Mouse (Mus musculus): ENCODE data around the gene Zcchc2. TPM values are rescaled to one million over a fixed set of nuclear protein-coding genes. Genes with fewer than 3 reads are reported as not detected.

Zcchc2 gene
- polyA plus RNA-seq, 1 experiment from 2014 or later: 3.5 TPM

DNA sequence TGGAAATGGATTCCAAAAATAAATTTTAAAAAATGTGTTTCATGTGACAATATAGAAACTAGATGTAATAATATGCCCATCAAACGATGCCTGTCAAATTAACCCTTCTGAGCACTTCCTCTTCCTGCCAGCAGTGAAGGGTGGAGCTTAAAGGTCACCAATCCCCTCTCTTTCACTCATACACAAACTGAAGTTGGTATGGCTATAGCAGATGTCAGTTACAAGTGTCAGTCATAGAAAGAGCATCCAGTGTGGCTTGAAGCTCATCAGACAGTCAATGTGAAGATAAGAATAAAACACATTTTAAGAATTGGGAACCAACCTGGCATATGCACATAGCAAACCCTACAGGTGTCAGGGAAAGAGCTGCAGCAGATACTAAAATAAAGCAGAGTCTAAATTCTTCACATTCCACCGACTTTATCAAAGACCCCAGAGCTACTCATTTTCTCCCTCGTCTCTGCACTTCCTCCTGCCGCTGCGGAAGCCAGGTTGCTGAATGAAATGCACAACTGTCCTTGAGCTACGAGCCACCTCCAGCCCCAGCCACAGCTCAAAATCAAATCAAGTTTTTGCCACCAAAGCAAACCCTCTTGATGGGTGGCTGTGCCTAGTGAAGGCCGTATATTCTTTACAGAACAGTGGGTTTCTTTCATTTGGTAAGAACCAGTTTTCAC is 79.8 kb downstream of the Zcchc2 start:
- Histone ChIP-seq H3K27me3 (replicated peaks; ENCODE audit: control insufficient read depth, insufficient read depth, low read length) (0 out of 2 replicates have a peak, but pooled peaks cover 6% of the 10 kb centered on the region), H3K4me1 (replicated peaks; ENCODE audit: control insufficient read depth, insufficient read depth, low read length) (peaks cover 8% of the 10 kb centered on the region), H3K27ac (ENCODE audit: low read depth) (no peak overlapping the region), H3K9ac (ENCODE audit: low read length) (no peak overlapping the region), H3K4me2 (ENCODE audit: low read length) (no peak overlapping the region), H3K36me3 (ENCODE audit: control insufficient read depth, insufficient read depth, low read length) (no peaks in the 10 kb centered on the region), H3K9me3 (ENCODE audit: control insufficient read depth, low read length) (no peaks in the 10 kb centered on the region), H3K4me3 (ENCODE audit: low read depth, low read length) (no peak overlapping the region)
- WGBS: 42% methylated on average over 7 of the region's 7 CpGs
- ATAC-seq (replicated peaks; ENCODE audit: low FRiP score, low TSS enrichment, low read depth) (no peak), DNase-seq (ENCODE audit: low spot score) (peak; percentile 27)

DNA sequence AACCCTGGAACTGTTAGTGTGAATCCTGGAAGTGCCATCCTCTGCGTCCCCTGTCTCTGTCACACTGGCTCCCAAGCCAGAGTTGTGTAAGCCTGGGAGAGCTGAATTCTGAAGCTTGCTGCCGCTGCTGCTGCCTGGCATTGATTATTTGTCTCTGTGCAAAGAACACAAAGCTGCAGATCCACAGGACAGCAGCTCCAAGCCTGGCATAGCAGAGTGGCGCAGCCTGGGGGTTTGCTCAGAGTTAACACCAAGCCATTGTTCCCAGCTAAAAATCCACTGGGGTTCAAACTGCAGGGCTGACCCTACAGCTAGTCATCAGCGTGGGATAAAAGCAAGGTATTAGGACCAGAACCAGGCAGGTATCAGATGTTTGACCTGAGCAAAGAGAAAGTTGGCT is 80.6 kb downstream of the Zcchc2 start:
- WGBS: 66% methylated on average over 4 of the region's 4 CpGs
- Histone ChIP-seq H3K4me1 (replicated peaks; ENCODE audit: control insufficient read depth, insufficient read depth, low read length) (peaks cover 4% of the 10 kb centered on the region), H3K36me3 (ENCODE audit: control insufficient read depth, insufficient read depth, low read length) (no peaks in the 10 kb centered on the region), H3K4me3 (ENCODE audit: low read depth, low read length) (no peak overlapping the region), H3K9me3 (ENCODE audit: control insufficient read depth, low read length) (no peaks in the 10 kb centered on the region), H3K27ac (ENCODE audit: low read depth) (no peak overlapping the region), H3K27me3 (replicated peaks; ENCODE audit: control insufficient read depth, insufficient read depth, low read length) (0 out of 2 replicates have a peak, but pooled peaks cover 6% of the 10 kb centered on the region), H3K9ac (ENCODE audit: low read length) (no peak overlapping the region), H3K4me2 (ENCODE audit: low read length) (no peak overlapping the region)
- DNase-seq (ENCODE audit: low spot score) (no peak), ATAC-seq (replicated peaks; ENCODE audit: low FRiP score, low TSS enrichment, low read depth) (0 out of 2 replicates have a peak, but pooled peaks have one; percentile 6)

DNA sequence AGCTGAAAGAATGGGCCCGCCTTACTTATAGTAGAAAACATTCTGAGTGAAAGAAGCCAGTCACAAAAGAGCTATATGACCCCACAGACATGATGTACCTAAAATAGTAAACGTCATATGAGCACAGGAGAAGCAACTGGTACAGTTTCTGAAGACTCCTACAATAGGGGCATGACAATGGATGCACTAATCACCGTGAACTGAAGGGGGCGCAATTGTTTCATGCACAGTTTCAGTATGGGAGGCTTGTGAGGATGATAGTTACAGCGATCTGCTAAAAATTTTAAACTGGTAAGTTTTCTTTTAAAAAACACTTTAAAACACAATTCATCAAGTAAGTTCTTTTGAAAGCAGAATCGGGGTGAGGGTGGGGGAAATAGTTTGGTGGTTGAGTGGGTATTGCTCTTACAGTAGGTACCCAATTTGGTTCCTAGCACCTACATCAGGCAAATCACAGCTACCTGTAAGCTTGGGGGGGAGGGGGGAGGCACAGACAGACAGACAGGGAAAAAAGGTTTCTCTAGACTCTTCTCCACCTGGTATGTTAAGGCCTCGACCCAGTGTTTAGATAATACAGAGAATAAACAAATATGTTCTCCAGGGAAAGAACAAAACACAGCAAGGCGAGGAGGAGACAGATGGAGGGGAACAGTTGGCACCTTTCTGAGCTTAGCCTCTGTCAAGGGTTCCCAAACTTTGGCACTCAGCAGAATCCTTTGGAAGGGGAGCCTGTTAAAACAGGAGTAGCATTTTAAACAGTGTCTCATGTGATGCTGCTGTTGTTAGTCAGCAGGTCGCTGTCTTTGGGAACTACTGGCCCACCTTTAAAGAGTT is 81.2 kb downstream of the Zcchc2 start:
- H3K36me3 ChIP-seq (ENCODE audit: control insufficient read depth, insufficient read depth, low read length): no peaks in the 10 kb centered on the region
- H3K27ac ChIP-seq (ENCODE audit: low read depth): no peak overlapping the region
- H3K4me1 ChIP-seq (replicated peaks; ENCODE audit: control insufficient read depth, insufficient read depth, low read length): peaks cover 4% of the 10 kb centered on the region
- ATAC-seq (replicated peaks; ENCODE audit: low FRiP score, low TSS enrichment, low read depth): peak; percentile 66; the same call in 1 of the 2 replicates
- no peaks in the 10 kb centered on the region for H3K9me3 ChIP-seq (ENCODE audit: control insufficient read depth, low read length)
- no peak overlapping the region for H3K9ac ChIP-seq (ENCODE audit: low read length)
- WGBS: 14% methylated on average over 9 of the region's 9 CpGs
- H3K27me3 ChIP-seq (replicated peaks; ENCODE audit: control insufficient read depth, insufficient read depth, low read length): 0 out of 2 replicates have a peak, but pooled peaks cover 6% of the 10 kb centered on the region
- peak; percentile 95 for DNase-seq (ENCODE audit: low spot score)
- peak overlapping the region; percentile 29 for H3K4me2 ChIP-seq (ENCODE audit: low read length)
- no peak overlapping the region for H3K4me3 ChIP-seq (ENCODE audit: low read depth, low read length)

DNA sequence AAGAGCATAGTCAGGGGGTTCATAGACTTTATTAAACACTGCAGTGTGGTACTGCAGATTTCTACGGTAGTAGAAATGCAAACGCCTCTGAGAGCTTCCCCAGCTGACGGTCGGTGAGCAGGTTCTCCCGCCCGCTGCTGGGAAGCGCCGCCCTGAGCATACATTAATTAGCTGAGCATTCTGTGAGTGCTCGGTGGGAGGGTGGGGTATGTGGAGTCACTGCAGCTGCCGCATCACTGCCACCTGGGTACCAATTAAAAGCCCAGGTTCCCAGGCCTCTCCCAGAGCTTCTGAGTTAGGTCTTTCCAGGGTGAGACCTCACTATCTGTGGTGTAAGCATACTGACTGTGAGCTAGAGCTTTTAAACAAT is 81.8 kb downstream of the Zcchc2 start:
- WGBS: 4% methylated on average over 10 of the region's 10 CpGs

DNA sequence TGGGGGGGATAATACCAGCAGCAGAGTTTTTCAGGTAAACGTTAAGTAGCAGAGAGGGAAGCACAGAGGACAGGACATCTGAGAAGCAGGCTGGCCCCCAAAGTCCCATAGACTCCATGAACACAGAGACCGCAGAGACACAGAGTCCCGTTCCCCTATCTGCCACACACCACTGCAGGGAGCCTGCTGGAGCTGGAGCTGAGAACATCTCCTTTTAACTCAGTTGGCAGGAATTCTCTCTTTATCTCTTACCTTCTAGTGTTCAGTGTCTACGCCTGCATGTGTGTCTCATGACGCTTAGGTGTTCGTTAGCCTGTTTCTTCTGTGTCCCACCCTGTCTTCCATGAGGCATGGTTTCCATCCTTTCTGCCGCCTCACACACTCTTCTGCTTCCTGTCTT is 83.0 kb downstream of the Zcchc2 start:
- Histone ChIP-seq H3K4me3 (ENCODE audit: low read depth, low read length) (no peak overlapping the region), H3K4me1 (replicated peaks; ENCODE audit: control insufficient read depth, insufficient read depth, low read length) (peaks cover 4% of the 10 kb centered on the region), H3K27ac (ENCODE audit: low read depth) (no peak overlapping the region), H3K36me3 (ENCODE audit: control insufficient read depth, insufficient read depth, low read length) (no peaks in the 10 kb centered on the region), H3K4me2 (ENCODE audit: low read length) (no peak overlapping the region), H3K9me3 (ENCODE audit: control insufficient read depth, low read length) (no peaks in the 10 kb centered on the region), H3K9ac (ENCODE audit: low read length) (no peak overlapping the region), H3K27me3 (replicated peaks; ENCODE audit: control insufficient read depth, insufficient read depth, low read length) (0 out of 2 replicates have a peak, but pooled peaks cover 6% of the 10 kb centered on the region)
- ATAC-seq (replicated peaks; ENCODE audit: low FRiP score, low TSS enrichment, low read depth) (no peak), DNase-seq (ENCODE audit: low spot score) (peak; percentile 23)
- 86% methylated on average over 7 of the region's 7 CpGs for WGBS

More for the DNA sequence above, 81.8 kb downstream of the Zcchc2 start:
- Histone ChIP-seq H3K4me2 (ENCODE audit: low read length) (peak overlapping the region; percentile 29), H3K4me3 (ENCODE audit: low read depth, low read length) (no peak overlapping the region), H3K27ac (ENCODE audit: low read depth) (no peak overlapping the region), H3K27me3 (replicated peaks; ENCODE audit: control insufficient read depth, insufficient read depth, low read length) (0 out of 2 replicates have a peak, but pooled peaks cover 6% of the 10 kb centered on the region), H3K4me1 (replicated peaks; ENCODE audit: control insufficient read depth, insufficient read depth, low read length) (peaks cover 4% of the 10 kb centered on the region), H3K36me3 (ENCODE audit: control insufficient read depth, insufficient read depth, low read length) (no peaks in the 10 kb centered on the region), H3K9me3 (ENCODE audit: control insufficient read depth, low read length) (no peaks in the 10 kb centered on the region), H3K9ac (ENCODE audit: low read length) (no peak overlapping the region)
- ATAC-seq (replicated peaks; ENCODE audit: low FRiP score, low TSS enrichment, low read depth) (0 out of 2 replicates have a peak, but pooled peaks have one; percentile 38), DNase-seq (ENCODE audit: low spot score) (peak; percentile 57)

DNA sequence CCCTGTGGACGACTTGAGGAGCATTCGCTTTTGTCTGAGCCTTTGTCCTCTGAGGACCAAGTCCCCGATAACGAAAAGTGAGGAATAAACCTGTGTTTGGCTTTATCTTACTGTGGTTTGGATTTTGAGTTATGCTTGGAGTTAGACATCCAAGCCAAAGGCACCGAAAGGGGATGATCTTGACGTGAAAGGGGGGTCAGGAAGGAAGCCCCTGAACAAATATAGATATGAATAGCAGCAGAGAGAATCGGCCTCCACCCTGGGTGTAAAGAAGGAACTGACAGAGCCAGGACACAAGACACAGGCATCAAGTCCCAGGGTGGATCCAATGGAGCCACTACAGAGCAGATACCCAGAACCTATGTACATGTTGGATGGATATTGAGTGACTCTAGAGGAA is 83.9 kb downstream of the Zcchc2 start:
- Histone ChIP-seq H3K9ac (ENCODE audit: low read length) (no peak overlapping the region), H3K27me3 (replicated peaks; ENCODE audit: control insufficient read depth, insufficient read depth, low read length) (0 out of 2 replicates have a peak, but pooled peaks cover 6% of the 10 kb centered on the region), H3K36me3 (ENCODE audit: control insufficient read depth, insufficient read depth, low read length) (no peaks in the 10 kb centered on the region), H3K27ac (ENCODE audit: low read depth) (no peak overlapping the region), H3K4me1 (replicated peaks; ENCODE audit: control insufficient read depth, insufficient read depth, low read length) (peaks cover 4% of the 10 kb centered on the region), H3K4me2 (ENCODE audit: low read length) (no peak overlapping the region), H3K4me3 (ENCODE audit: low read depth, low read length) (no peak overlapping the region), H3K9me3 (ENCODE audit: control insufficient read depth, low read length) (no peaks in the 10 kb centered on the region)
- 82% methylated on average over 7 of the region's 7 CpGs for WGBS
- DNase-seq (ENCODE audit: low spot score) (peak; percentile 29), ATAC-seq (replicated peaks; ENCODE audit: low FRiP score, low TSS enrichment, low read depth) (no peak)

DNA sequence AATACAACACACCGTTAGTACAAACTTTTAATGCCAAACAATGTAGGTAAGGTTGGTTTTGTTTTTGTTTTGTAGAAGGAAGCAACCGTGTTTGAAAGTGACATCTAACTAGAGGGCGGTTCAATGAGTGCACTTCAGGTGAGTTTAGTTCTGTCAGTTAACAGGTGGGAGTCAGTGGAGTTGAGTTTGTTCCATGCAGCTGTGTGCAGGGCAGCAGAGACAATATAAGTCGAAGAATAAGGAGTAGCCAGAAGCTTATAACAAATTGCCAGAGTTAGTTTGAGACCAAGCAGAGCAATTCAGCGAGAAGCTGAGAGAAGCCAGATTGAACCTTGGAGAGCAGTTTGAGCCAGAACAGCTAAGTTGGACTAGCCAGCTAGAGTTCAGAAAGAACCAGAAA is 84.5 kb downstream of the Zcchc2 start:
- H3K9ac ChIP-seq (ENCODE audit: low read length): no peak overlapping the region
- no peak overlapping the region for H3K27ac ChIP-seq (ENCODE audit: low read depth)
- no peak for ATAC-seq (replicated peaks; ENCODE audit: low FRiP score, low TSS enrichment, low read depth)
- H3K4me3 ChIP-seq (ENCODE audit: low read depth, low read length): no peak overlapping the region
- H3K4me1 ChIP-seq (replicated peaks; ENCODE audit: control insufficient read depth, insufficient read depth, low read length): peaks cover 4% of the 10 kb centered on the region
- peak; percentile 48 for DNase-seq (ENCODE audit: low spot score)
- H3K36me3 ChIP-seq (ENCODE audit: control insufficient read depth, insufficient read depth, low read length): no peaks in the 10 kb centered on the region
- no peak overlapping the region for H3K4me2 ChIP-seq (ENCODE audit: low read length)
- H3K9me3 ChIP-seq (ENCODE audit: control insufficient read depth, low read length): no peaks in the 10 kb centered on the region
- WGBS: 89% methylated on average over 5 of the region's 5 CpGs
- 0 out of 2 replicates have a peak, but pooled peaks cover 6% of the 10 kb centered on the region for H3K27me3 ChIP-seq (replicated peaks; ENCODE audit: control insufficient read depth, insufficient read depth, low read length)

DNA sequence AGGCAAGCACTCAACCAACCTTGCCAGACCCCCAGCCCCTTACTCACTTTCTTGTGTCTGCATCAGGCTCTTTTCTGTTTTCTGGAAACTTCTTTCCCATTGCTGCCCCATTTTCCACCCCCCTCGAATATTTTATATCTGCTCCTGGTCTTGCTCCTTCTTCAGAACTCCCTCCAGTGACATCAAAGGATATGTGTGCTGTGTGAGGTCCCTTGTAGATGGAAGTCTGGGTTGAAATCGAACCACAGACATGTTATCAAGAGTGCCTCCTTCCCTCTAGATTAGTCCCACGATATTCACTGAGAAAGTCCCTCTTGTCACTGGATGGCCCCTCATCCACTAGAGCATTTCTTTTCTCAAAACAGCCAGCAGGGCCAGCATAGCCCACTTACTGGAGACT is 86.4 kb downstream of the Zcchc2 start:
- peaks cover 3% of the 10 kb centered on the region for H3K4me1 ChIP-seq (replicated peaks; ENCODE audit: control insufficient read depth, insufficient read depth, low read length)
- H3K9ac ChIP-seq (ENCODE audit: low read length): no peak overlapping the region

More for the DNA sequence above, 86.4 kb downstream of the Zcchc2 start:
- Histone ChIP-seq H3K4me2 (ENCODE audit: low read length) (no peak overlapping the region), H3K27me3 (replicated peaks; ENCODE audit: control insufficient read depth, insufficient read depth, low read length) (no peaks in the 10 kb centered on the region), H3K9me3 (ENCODE audit: control insufficient read depth, low read length) (no peaks in the 10 kb centered on the region), H3K27ac (ENCODE audit: low read depth) (no peak overlapping the region), H3K4me3 (ENCODE audit: low read depth, low read length) (no peak overlapping the region), H3K36me3 (ENCODE audit: control insufficient read depth, insufficient read depth, low read length) (no peaks in the 10 kb centered on the region)
- WGBS: 86% methylated on average over 3 of the region's 3 CpGs
- ATAC-seq (replicated peaks; ENCODE audit: low FRiP score, low TSS enrichment, low read depth) (no peak), DNase-seq (ENCODE audit: low spot score) (peak; percentile 39)

Measured in intestine, embryonic 14.5 days (tissue).